ENCODE assay signal across 14 mouse cellular contexts in the genomic region with DNA sequence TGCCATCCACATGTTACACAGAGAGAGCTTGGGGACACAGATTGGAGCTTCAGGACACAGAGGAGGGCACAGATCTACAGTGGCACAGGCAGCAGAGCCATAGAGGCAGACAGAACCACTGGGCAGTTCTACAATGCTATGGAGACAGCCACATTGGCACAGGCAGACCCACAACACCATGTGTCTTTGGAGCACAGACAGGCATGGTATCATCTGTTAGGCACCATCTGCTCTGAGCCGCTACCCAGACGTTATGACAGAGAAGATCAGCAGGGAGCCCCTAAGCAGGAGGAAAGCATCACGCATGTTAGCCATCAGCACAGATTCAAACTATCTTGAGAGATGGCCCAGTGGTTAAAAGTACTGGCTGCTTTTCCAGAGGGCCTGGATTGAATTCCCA.
DNase-seq lines count a peak whose midpoint lies in the region; ATAC-seq and TF ChIP-seq lines count a peak whose summit lies in the region.
"Had no signal": no experiment of that assay in that cellular context is flagged by ENCODE, and none has a peak within 500 bp of the region (broad histone marks: within the 10 kb centered on the region; RNA-seq: fewer than 3 reads in every experiment).

No protein-coding gene starts in this region.

- no peak overlapping the region for H3K27ac ChIP-seq in layer of hippocampus, adult 2 months
- H3K27ac ChIP-seq: heart, embryonic 15.5 days; lung, embryonic 15.5 days; neural tube, embryonic 12.5 days; stomach, embryonic 15.5 days had no signal

- no peak for TF ChIP-seq CTCF in layer of hippocampus, adult 2 months (conservative IDR thresholded peaks at IDR 0.05)

- no peak overlapping the region for H3K4me3 ChIP-seq in layer of hippocampus, adult 2 months
- H3K4me3 ChIP-seq: heart, embryonic 15.5 days; lung, embryonic 15.5 days; neural tube, embryonic 12.5 days; stomach, embryonic 15.5 days had no signal

- peak; percentile 48 to 68 for DNase-seq in right cerebral cortex, postnatal 10 days (ENCODE audit: low spot score in 2 of 2)
- no peak for DNase-seq in right cerebral cortex, postnatal 36 days (ENCODE audit: low spot score in 2 of 2)
- DNase-seq in cerebellum, adult 9-11 months: peak; percentile 77
- peak; percentile 68 to 72 for DNase-seq in layer of hippocampus, adult 2 months (ENCODE audit: low spot score in 2 of 2)
- DNase-seq in adrenal gland, adult 8-10 months: no peak
- no peak for DNase-seq in spleen, postnatal 36 days (ENCODE audit: low spot score in 2 of 2)
- DNase-seq: gastrocnemius, postnatal 36 days; kidney, postnatal 4 days had no signal

- no peak for ATAC-seq in monocyte, adult 5-6 weeks (replicated peaks; ENCODE audit: insufficient number of reproducible peaks, low FRiP score, low TSS enrichment, poor library complexity, severe bottlenecking)
- ATAC-seq: intestine, embryonic 16.5 days had no signal

Comparison
In these comparisons a context has a peak if more than half of its experiments do, and no peak if none do; other contexts are left out.
1. DNase-seq: peak in right cerebral cortex, postnatal 10 days (2 of 2), cerebellum, adult 9-11 months (single experiment) and layer of hippocampus, adult 2 months (2 of 2); none in right cerebral cortex, postnatal 36 days (0 of 2), adrenal gland, adult 8-10 months (single experiment) and spleen, postnatal 36 days (0 of 2).